Mouse (Mus musculus) lung, postnatal 36 days (tissue): Measurements from ENCODE around the gene Pls3.

Source experiments
- DNase-seq: peaks from one replicate; pipeline ENCODE4 v3.0.0; 2022; ENCODE audit warnings: mixed read lengths

Pls3 gene

GRCm38 (mm10) chrX:75874332-75875291, at the start of gene Pls3:
Gene Pls3, minus strand, starts transcription at chrX:75875182.
- DNase-seq: peak; percentile 90

GRCm38 (mm10) chrX:75895716-75896115, 20.7 kb upstream of the Pls3 start:
- no peak for DNase-seq

- peak; percentile 9 for DNase-seq
Measured at GRCm38 (mm10) chrX:75875566-75875965, 584 bp upstream of the Pls3 start.

GRCm38 (mm10) chrX:75873813-75874212, 1.2 kb downstream of the Pls3 start:
- peak; percentile 18 for DNase-seq

- DNase-seq: no peak
Measured at GRCm38 (mm10) chrX:75873253-75873652, 1.7 kb downstream of the Pls3 start.

- DNase-seq: no peak
Measured at GRCm38 (mm10) chrX:75871855-75872254, 3.1 kb downstream of the Pls3 start.

- DNase-seq: no peak
Measured at GRCm38 (mm10) chrX:75861715-75862114, 13.3 kb downstream of the Pls3 start.

GRCm38 (mm10) chrX:75854294-75854693, 20.7 kb downstream of the Pls3 start:
- no peak for DNase-seq

GRCm38 (mm10) chrX:75844290-75844689, 30.7 kb downstream of the Pls3 start:
- no peak for DNase-seq

GRCm38 (mm10) chrX:75842835-75843234, 32.1 kb downstream of the Pls3 start:
- DNase-seq: peak; percentile 28

GRCm38 (mm10) chrX:75842120-75842519, 32.9 kb downstream of the Pls3 start:
- no peak for DNase-seq

- peak; percentile 14 for DNase-seq
Measured at GRCm38 (mm10) chrX:75840263-75840662, 34.7 kb downstream of the Pls3 start.

- no peak for DNase-seq
Measured at GRCm38 (mm10) chrX:75834836-75835235, 40.1 kb downstream of the Pls3 start.

- DNase-seq: peak; percentile 70
Measured at GRCm38 (mm10) chrX:75834286-75834685, 40.7 kb downstream of the Pls3 start.

- DNase-seq: no peak
Measured at GRCm38 (mm10) chrX:75833006-75833641, 41.9 kb downstream of the Pls3 start.

- DNase-seq: no peak
Measured at GRCm38 (mm10) chrX:75829867-75830255, 45.1 kb downstream of the Pls3 start.

- peak; percentile 58 for DNase-seq
Measured at GRCm38 (mm10) chrX:75829240-75829866, 45.6 kb downstream of the Pls3 start.

- no peak for DNase-seq
Measured at GRCm38 (mm10) chrX:75818647-75819271, 56.2 kb downstream of the Pls3 start.

GRCm38 (mm10) chrX:75814958-75815357, 60.0 kb downstream of the Pls3 start:
- no peak for DNase-seq

GRCm38 (mm10) chrX:75814123-75814522, 60.9 kb downstream of the Pls3 start:
- no peak for DNase-seq

- DNase-seq: peak; percentile 78
Measured at GRCm38 (mm10) chrX:75796583-75796982, 78.4 kb downstream of the Pls3 start.

- DNase-seq: no peak
Measured at GRCm38 (mm10) chrX:75779796-75780195, 95.2 kb downstream of the Pls3 start.

GRCm38 (mm10) chrX:75777461-75777860, 97.5 kb downstream of the Pls3 start:
- DNase-seq: peak; percentile 31
